Mouse (Mus musculus) layer of hippocampus, adult 2 months (tissue): ENCODE results near the gene Hs1bp3. TPM values are rescaled to one million over a fixed set of nuclear protein-coding genes. Genes with fewer than 3 reads are reported as not detected.
A peak's percentile ranks its signal among the peaks of the same experiment; 100 is the strongest.

Source experiments
- DNase-seq, 2 experiments: peaks; one replicate each; pipeline ENCODE4 v3.0.0; 2022; ENCODE audit warnings: low spot score in 2 of 2
- H3K27ac ChIP-seq: fragments of 200-600 bp; 2 replicates; pipeline ENCODE4 v1.8.1; 2022
- H3K4me3 ChIP-seq: fragments of 200-600 bp; 2 replicates; pipeline ENCODE4 v1.8.1; 2022; ENCODE audit warnings: mild to moderate bottlenecking
- CTCF ChIP-seq: fragments of 200-600 bp; conservative IDR thresholded peaks from 2 replicates; pipeline ENCODE4 v1.8.1; 2022; ENCODE audit warnings: antibody characterized with exemption, mild to moderate bottlenecking, moderate library complexity
- total RNA-seq, 2 experiments: library from RNA; stranded (reverse); gene quantifications; 2 replicates each; pipeline ENCODE4 v1.2.3; 2021

The Hs1bp3 gene
- total RNA-seq, 2 experiments from 2014 or later = 12.2 to 15.1 TPM

GRCm38 (mm10) chr12:8383822-8384221, 70.6 kb downstream of the Hs1bp3 start:
- no peak for DNase-seq
- Histone ChIP-seq H3K27ac (no peak overlapping the region), H3K4me3 (no peak overlapping the region)
- TF ChIP-seq CTCF = no peak

DNA sequence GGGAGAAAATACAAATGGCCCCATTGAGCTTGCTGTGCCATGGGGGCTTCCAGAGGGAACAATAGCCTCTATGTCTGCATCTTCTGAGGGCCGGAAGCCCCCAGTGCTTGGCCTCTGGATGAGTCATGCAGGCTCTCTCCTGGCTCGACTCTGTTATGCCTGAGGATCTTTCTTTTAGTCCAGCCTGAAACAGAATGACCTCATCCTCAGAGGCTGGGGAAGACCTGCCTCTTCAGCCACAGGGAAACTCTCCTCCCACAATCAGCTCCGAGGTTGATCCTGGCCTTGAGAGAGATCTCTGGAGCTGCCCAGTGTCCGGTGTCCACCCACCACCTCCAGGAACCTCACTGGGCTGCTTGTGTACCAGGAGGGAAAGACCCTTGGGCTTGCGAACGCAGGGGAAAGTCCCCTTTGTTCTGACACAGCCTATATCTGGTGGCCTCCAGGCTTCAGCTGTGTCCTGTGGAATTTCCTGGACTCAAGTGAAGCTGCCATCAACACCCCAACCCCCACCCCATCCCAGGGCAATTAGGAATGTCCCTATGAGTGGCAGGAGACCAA, 73.3 kb downstream of the Hs1bp3 start:
- no peak for TF ChIP-seq CTCF
- H3K27ac ChIP-seq = peak overlapping the region; percentile 33; the same call in 1 of the 2 replicates
- no peak overlapping the region for H3K4me3 ChIP-seq
- DNase-seq = no peak

DNA sequence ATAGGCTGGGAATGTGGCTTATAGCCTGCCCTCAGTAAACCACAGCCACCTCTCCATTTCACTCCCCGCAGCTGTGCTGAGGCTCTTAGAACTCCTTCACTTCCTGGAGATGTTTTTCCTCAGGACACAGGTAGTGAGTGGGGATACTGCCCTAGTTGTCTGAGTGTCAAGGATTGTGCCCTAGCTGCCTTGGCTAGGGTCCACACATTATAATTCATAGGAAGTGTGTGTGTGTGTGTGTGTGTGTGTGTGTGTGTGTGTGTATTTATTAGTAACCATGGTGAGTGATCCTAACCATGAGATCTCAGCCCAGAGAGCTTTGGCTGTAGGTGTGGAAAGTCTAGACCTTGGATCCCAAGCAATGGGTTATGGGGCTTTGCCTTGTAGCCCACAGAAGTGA, 74.0 kb downstream of the Hs1bp3 start:
- Histone ChIP-seq H3K27ac (no peak overlapping the region; the same call in 1 of the 2 replicates), H3K4me3 (no peak overlapping the region)
- DNase-seq = no peak
- no peak for TF ChIP-seq CTCF

DNA sequence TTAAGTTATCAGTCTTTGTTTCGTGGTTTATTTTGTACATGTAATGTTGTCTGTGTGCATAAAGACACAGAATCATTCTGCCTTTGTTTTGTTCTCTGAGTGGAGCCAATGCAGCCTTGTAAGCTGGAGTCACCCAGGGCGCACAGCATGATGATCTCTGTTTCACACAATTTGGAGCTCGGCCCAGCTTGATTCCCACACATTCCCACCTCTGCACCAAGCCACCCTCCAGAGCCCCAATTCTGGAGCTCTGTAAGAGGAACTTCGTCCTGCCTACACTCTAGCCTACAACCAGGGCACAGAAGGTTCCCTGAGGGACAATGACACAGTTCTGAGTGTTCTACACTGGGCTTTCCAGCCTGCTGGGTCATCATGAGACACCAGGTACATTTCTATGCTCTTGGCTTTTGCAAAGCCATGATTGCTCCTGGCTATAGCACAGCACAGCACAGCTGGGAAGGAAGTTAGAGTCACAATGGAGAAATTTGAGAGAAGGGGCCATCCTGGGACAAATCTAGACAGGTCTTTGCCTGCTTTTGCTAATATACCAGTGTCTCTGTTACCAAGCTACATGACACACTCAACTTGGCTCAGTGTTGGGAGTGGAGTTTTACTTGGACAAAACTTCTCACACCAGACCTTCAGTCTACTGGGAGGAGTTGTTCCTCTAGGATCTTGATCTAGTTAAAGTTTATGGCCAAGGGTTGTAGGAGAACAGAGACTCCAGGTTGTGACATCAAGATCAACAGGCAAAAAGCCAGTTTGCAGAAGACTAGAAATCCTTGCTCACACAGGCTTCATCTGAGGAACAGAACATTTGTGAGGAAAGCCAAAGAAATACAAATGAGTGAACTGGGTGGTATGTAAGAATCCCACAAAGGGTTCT, 75.5 kb downstream of the Hs1bp3 start:
- DNase-seq = peak in 1 of 2 experiments; percentile 39
- no peak for TF ChIP-seq CTCF
- Histone ChIP-seq H3K4me3 (no peak overlapping the region), H3K27ac (peak overlapping the region; percentile 54; the same call in 1 of the 2 replicates)

- no peak overlapping the region for H3K4me3 ChIP-seq
- no peak overlapping the region for H3K27ac ChIP-seq
- DNase-seq = no peak
- TF ChIP-seq CTCF = no peak
These were observed 80.0 kb downstream of the Hs1bp3 start for GRCm38 (mm10) chr12:8393226-8393625.

Other genes starting within 250 kb of the Hs1bp3 start
- gene Ldah, start 105.3 kb upstream of the Hs1bp3 start, total RNA-seq = 10 to 100 TPM; 41.5 to 45.7 TPM
- gene Gdf7, start 11.5 kb upstream of the Hs1bp3 start, total RNA-seq = not detected
- 100 to 1,000 TPM; 359 to 361 TPM for gene Rhob, start 186.6 kb downstream of the Hs1bp3 start, total RNA-seq